Mouse (Mus musculus) regulatory T cell (primary cell): ENCODE measurements around the gene Ctbs.
"Not testable (repeated sequence)": the region's sequence is repeated elsewhere in the genome, so short reads cannot be mapped to it uniquely, and the experiment has no call there.

Experiments used
- in situ Hi-C: fragments of 300-600 bp; cut with MboI, MseI; formaldehyde crosslinking; loops from one replicate; pipeline ENCODE4 v1.15.1; 2025; ENCODE audit warnings: high pct_unique_total_duplicates

Gene Ctbs

GRCm38 (mm10) chr3:146433063-146433462, 16.5 kb upstream of the Ctbs start:
- in situ Hi-C loops, result not testable (repeated sequence)

GRCm38 (mm10) chr3:146433681-146434350, 15.8 kb upstream of the Ctbs start:
- in situ Hi-C loops, result no loop called here

- in situ Hi-C loops, result no loop called here
Observed at GRCm38 (mm10) chr3:146434686-146435085, 14.9 kb upstream of the Ctbs start.

GRCm38 (mm10) chr3:146435533-146435932, 14.1 kb upstream of the Ctbs start:
- in situ Hi-C loops, result no loop called here

GRCm38 (mm10) chr3:146436114-146436513, 13.5 kb upstream of the Ctbs start:
- in situ Hi-C loops, result no loop called here

GRCm38 (mm10) chr3:146440011-146440410, 9.6 kb upstream of the Ctbs start:
- in situ Hi-C loops, result no loop called here

- in situ Hi-C loops, result no loop called here
Observed at GRCm38 (mm10) chr3:146440422-146440821, 9.2 kb upstream of the Ctbs start.

GRCm38 (mm10) chr3:146442484-146442883, 7.1 kb upstream of the Ctbs start:
- in situ Hi-C loops, result no loop called here

GRCm38 (mm10) chr3:146442936-146443335, 6.7 kb upstream of the Ctbs start:
- in situ Hi-C loops, result no loop called here

- in situ Hi-C loops, result no loop called here
Observed at GRCm38 (mm10) chr3:146443380-146443779, 6.2 kb upstream of the Ctbs start.

GRCm38 (mm10) chr3:146444880-146445279, 4.7 kb upstream of the Ctbs start:
- in situ Hi-C loops, result no loop called here

GRCm38 (mm10) chr3:146447156-146447555, 2.4 kb upstream of the Ctbs start:
- in situ Hi-C loops, result no loop called here

GRCm38 (mm10) chr3:146447598-146447997, 2.0 kb upstream of the Ctbs start:
- in situ Hi-C loops, result no loop called here

GRCm38 (mm10) chr3:146448372-146448771, 1.2 kb upstream of the Ctbs start:
- in situ Hi-C loops, result no loop called here

GRCm38 (mm10) chr3:146448969-146449368, 626 bp upstream of the Ctbs start:
- in situ Hi-C loops, result no loop called here

- in situ Hi-C loops, result no loop called here
Observed at GRCm38 (mm10) chr3:146450371-146450841, 811 bp downstream of the Ctbs start.

GRCm38 (mm10) chr3:146451375-146451774, 1.8 kb downstream of the Ctbs start:
- in situ Hi-C loops, result no loop called here

- in situ Hi-C loops, result no loop called here
Observed at GRCm38 (mm10) chr3:146462939-146463338, 13.3 kb downstream of the Ctbs start.

GRCm38 (mm10) chr3:146469226-146469625, 19.6 kb downstream of the Ctbs start:
- in situ Hi-C loops, result no loop called here

- in situ Hi-C loops, result no loop called here
Observed at GRCm38 (mm10) chr3:146472657-146473056, 23.1 kb downstream of the Ctbs start.

GRCm38 (mm10) chr3:146473741-146474140, 24.1 kb downstream of the Ctbs start:
- in situ Hi-C loops, result no loop called here

GRCm38 (mm10) chr3:146474428-146474827, 24.8 kb downstream of the Ctbs start:
- in situ Hi-C loops, result no loop called here

- in situ Hi-C loops, result no loop called here
Observed at GRCm38 (mm10) chr3:146482044-146482443, 32.4 kb downstream of the Ctbs start.

GRCm38 (mm10) chr3:146486464-146486863, 36.9 kb downstream of the Ctbs start:
- in situ Hi-C loops, result no loop called here
